Mouse (Mus musculus): ENCODE measurements around the gene Dlg2. TPM values are rescaled to one million over a fixed set of nuclear protein-coding genes. Genes with fewer than 3 reads are reported as not detected.
A peak's percentile ranks its signal among the peaks of the same experiment; 100 is the strongest.

Gene Dlg2
- polyA plus RNA-seq, 1 experiment from 2014 or later = 15.5 TPM

DNA sequence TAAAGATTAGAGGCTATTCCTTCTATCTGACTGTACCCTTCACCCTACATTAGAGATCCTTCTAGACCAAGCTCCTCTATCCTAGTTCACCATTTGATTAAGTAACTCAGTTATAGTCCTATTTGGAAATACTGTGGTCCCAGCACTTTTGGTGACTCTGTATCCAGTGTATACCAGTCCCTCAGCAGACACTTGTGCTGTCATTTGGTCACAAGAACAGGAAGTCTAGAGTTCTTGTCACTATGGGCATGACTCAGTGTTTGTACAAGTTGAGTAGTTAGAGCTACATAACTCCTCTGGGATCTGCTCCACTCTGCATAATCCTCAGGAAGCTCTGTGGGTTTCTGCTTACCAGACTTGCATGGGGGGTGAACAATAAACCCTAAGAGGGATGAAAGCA lies 1965.1 kb downstream of the Dlg2 start:
- Histone ChIP-seq H3K27ac (no peak overlapping the region), H3K9ac (no peak overlapping the region), H3K27me3 (no peaks in the 10 kb centered on the region), H3K4me3 (no peak overlapping the region), H3K36me3 (no peaks in the 10 kb centered on the region), H3K4me1 (no peaks in the 10 kb centered on the region), H3K4me2 (no peak overlapping the region), H3K9me3 (no peaks in the 10 kb centered on the region)
- no peak for ATAC-seq (ENCODE audit: insufficient number of reproducible peaks, insufficient read depth, low FRiP score, low TSS enrichment, low read depth)

GRCm38 (mm10) chr7:92442082-92442481 lies 1965.6 kb downstream of the Dlg2 start:
- Histone ChIP-seq H3K36me3 (no peaks in the 10 kb centered on the region), H3K9me3 (no peaks in the 10 kb centered on the region), H3K4me2 (no peak overlapping the region), H3K4me3 (no peak overlapping the region), H3K4me1 (no peaks in the 10 kb centered on the region), H3K9ac (no peak overlapping the region), H3K27me3 (no peaks in the 10 kb centered on the region), H3K27ac (no peak overlapping the region)
- WGBS = 81% methylated on average over 4 of the region's 4 CpGs
- no peak for ATAC-seq (ENCODE audit: insufficient number of reproducible peaks, insufficient read depth, low FRiP score, low TSS enrichment, low read depth)

- Histone ChIP-seq H3K4me2 (no peak overlapping the region), H3K4me3 (no peak overlapping the region), H3K4me1 (peaks cover 14% of the 10 kb centered on the region), H3K9ac (no peak overlapping the region), H3K9me3 (no peaks in the 10 kb centered on the region), H3K36me3 (no peaks in the 10 kb centered on the region), H3K27me3 (no peaks in the 10 kb centered on the region), H3K27ac (peak overlapping the region; percentile 12; the same call in 1 of the 2 replicates)
- WGBS = 66% methylated on average over 6 of the region's 6 CpGs
- ATAC-seq (ENCODE audit: insufficient number of reproducible peaks, insufficient read depth, low FRiP score, low TSS enrichment, low read depth) = no peak
Measured at GRCm38 (mm10) chr7:92447938-92448337, 1971.5 kb downstream of the Dlg2 start.

DNA sequence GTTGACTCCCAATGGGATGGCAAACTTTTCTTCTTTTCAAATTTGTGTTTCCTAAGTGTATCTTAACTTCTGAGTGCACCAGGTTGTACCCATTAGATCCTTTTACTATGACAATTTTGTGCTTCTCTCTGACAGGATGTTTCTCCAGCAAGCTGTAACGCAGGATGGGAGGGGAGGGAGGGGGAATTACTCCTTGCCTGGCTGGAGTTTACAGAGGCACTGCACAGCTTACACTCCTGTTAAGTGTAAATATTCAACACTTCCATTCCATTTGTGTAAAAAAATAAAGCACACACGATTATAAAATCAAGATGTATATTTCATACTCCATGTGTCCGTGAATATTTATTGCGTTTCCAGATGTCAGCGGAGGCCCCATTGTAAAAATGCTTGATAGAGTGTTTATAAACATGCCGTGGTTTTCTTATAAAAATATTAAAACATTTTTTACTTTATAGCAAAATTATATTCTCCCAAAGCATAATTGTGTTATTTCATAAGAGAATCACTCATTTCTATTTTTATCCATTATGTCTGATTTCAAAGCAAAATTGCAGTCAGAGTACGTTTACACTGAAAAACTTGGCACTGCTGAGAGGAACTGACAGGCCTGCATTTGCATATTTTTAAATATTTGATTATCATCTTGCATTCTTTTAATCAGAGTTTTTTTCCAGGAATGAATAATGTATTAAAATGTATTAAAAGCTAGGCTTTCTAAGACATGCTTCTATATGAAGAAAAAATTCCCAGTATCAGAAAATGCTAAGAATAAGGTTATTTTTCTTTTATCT lies 1972.5 kb downstream of the Dlg2 start:
- WGBS = 48% methylated on average over 7 of the region's 7 CpGs
- H3K9ac ChIP-seq = no peak overlapping the region
- H3K27me3 ChIP-seq = no peaks in the 10 kb centered on the region
- H3K9me3 ChIP-seq = no peaks in the 10 kb centered on the region
- ATAC-seq (ENCODE audit: insufficient number of reproducible peaks, insufficient read depth, low FRiP score, low TSS enrichment, low read depth) = no peak
- no peak overlapping the region for H3K4me2 ChIP-seq
- H3K4me1 ChIP-seq = peaks cover 14% of the 10 kb centered on the region
- H3K4me3 ChIP-seq = no peak overlapping the region
- H3K27ac ChIP-seq = peak overlapping the region; percentile 40; the same call in 1 of the 2 replicates
- no peaks in the 10 kb centered on the region for H3K36me3 ChIP-seq

DNA sequence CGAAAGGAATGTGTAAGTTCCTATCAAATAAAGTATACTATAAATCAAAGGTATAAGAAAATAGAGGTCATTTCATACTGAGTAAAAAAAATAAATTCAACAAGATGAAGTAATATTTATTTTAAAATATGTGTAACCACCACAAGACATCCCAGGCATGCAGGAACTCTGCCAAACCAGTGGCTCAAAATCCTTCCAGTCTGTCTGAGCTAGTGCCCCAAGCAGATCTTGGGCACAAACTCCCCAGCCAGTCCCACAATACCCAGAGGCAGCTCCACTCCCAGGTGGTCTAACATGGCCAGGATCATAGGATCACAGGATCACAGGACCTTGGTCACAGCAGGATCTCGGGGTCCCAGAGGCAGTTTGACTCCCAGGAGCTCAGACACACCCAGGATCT lies 1977.7 kb downstream of the Dlg2 start:
- ATAC-seq (ENCODE audit: insufficient number of reproducible peaks, insufficient read depth, low FRiP score, low TSS enrichment, low read depth) = no peak
- Histone ChIP-seq H3K36me3 (no peaks in the 10 kb centered on the region), H3K27me3 (no peaks in the 10 kb centered on the region), H3K9me3 (no peaks in the 10 kb centered on the region), H3K4me2 (no peak overlapping the region), H3K4me3 (no peak overlapping the region), H3K9ac (no peak overlapping the region), H3K4me1 (peaks cover 18% of the 10 kb centered on the region), H3K27ac (no peak overlapping the region)
- 70% methylated on average over 2 of the region's 2 CpGs for WGBS

DNA sequence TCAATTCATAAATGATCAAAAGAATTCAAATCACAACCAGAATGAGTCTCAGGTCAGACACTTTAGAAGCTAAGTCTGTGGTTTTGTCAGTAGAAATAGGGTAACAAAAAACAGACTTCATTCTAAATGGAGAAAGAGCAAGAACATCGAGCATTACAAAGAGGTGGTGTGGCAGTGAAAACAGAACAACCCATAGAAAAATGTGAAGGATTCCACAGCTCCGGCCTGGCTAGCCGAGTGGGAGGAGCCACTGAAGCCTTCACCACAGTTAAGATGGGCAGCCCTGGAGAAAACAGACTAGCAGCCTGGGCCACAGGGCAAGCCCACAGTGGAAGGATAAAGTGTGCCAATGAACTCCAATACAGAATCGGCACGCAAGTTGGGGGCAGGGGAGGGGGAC lies 1979.5 kb downstream of the Dlg2 start:
- Histone ChIP-seq H3K36me3 (no peaks in the 10 kb centered on the region), H3K27ac (peak overlapping the region; percentile 14; the same call in 1 of the 2 replicates), H3K9me3 (no peaks in the 10 kb centered on the region), H3K27me3 (no peaks in the 10 kb centered on the region), H3K4me2 (no peak overlapping the region), H3K4me1 (peaks cover 18% of the 10 kb centered on the region), H3K4me3 (no peak overlapping the region), H3K9ac (no peak overlapping the region)
- ATAC-seq (ENCODE audit: insufficient number of reproducible peaks, insufficient read depth, low FRiP score, low TSS enrichment, low read depth) = no peak
- 33% methylated on average over 5 of the region's 5 CpGs for WGBS

GRCm38 (mm10) chr7:92457791-92458190 lies 1981.3 kb downstream of the Dlg2 start:
- Histone ChIP-seq H3K27me3 (no peaks in the 10 kb centered on the region), H3K4me1 (peaks cover 18% of the 10 kb centered on the region), H3K36me3 (no peaks in the 10 kb centered on the region), H3K4me2 (no peak overlapping the region), H3K9ac (no peak overlapping the region), H3K27ac (peak overlapping the region; percentile 16; the same call in 1 of the 2 replicates), H3K4me3 (no peak overlapping the region), H3K9me3 (no peaks in the 10 kb centered on the region)
- WGBS = 29% methylated on average over 4 of the region's 4 CpGs
- no peak for ATAC-seq (ENCODE audit: insufficient number of reproducible peaks, insufficient read depth, low FRiP score, low TSS enrichment, low read depth)

DNA sequence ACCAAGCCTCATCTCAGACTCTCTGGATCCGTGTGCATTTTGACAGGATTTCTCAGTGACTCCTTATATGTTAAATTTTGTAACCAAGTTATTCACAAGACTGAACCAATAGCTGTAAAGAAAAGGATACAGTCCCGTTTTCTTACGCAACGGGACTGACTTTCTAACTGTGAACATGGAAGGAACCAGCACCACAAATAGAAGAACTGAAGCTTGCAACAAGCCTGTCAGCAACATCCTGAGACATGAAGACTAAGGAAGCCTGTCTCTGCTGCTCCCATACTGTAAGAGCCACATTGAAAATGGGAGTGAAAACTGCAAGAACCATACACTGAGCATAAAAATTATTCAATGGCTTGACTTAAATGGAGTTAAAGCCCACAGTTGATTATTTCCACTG lies 1981.8 kb downstream of the Dlg2 start:
- no peak for ATAC-seq (ENCODE audit: insufficient number of reproducible peaks, insufficient read depth, low FRiP score, low TSS enrichment, low read depth)
- H3K9me3 ChIP-seq = no peaks in the 10 kb centered on the region
- no peak overlapping the region for H3K27ac ChIP-seq
- no peak overlapping the region for H3K9ac ChIP-seq
- H3K4me1 ChIP-seq = peaks cover 18% of the 10 kb centered on the region
- no peaks in the 10 kb centered on the region for H3K27me3 ChIP-seq
- H3K4me2 ChIP-seq = no peak overlapping the region
- H3K36me3 ChIP-seq = no peaks in the 10 kb centered on the region
- H3K4me3 ChIP-seq = no peak overlapping the region
- 84% methylated on average over 4 of the region's 4 CpGs for WGBS

DNA sequence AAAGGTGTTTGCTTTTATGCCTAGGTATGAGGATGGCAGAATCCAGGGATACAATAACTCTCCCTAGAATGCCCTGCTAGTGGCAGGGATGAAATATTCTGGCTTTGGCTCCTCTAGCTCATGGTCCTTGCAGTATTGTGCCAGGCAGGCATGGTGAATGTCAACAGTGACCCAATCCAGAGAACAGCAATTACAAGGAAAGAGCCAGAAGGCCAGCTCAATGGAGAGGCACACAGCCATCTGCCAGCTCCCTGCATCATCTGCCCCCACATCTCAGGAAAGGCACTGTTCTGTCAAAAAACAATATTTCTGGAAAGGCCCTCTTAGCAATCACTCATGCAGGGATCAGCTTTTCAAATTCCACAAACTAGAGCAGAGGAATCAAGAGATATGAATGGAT lies 1984.1 kb downstream of the Dlg2 start:
- Histone ChIP-seq H3K27me3 (no peaks in the 10 kb centered on the region), H3K36me3 (no peaks in the 10 kb centered on the region), H3K4me1 (peaks cover 21% of the 10 kb centered on the region), H3K9me3 (no peaks in the 10 kb centered on the region), H3K4me2 (no peak overlapping the region), H3K4me3 (no peak overlapping the region), H3K9ac (no peak overlapping the region), H3K27ac (no peak overlapping the region)
- no peak for ATAC-seq (ENCODE audit: insufficient number of reproducible peaks, insufficient read depth, low FRiP score, low TSS enrichment, low read depth)

- Histone ChIP-seq H3K4me3 (no peak overlapping the region), H3K4me1 (peaks cover 17% of the 10 kb centered on the region), H3K36me3 (no peaks in the 10 kb centered on the region), H3K9ac (no peak overlapping the region), H3K27ac (no peak overlapping the region), H3K9me3 (no peaks in the 10 kb centered on the region), H3K4me2 (no peak overlapping the region), H3K27me3 (no peaks in the 10 kb centered on the region)
- no peak for ATAC-seq (ENCODE audit: insufficient number of reproducible peaks, insufficient read depth, low FRiP score, low TSS enrichment, low read depth)
- WGBS = 69% methylated on average over 3 of the region's 3 CpGs
Measured at GRCm38 (mm10) chr7:92461256-92461655, 1984.8 kb downstream of the Dlg2 start.

- no peaks in the 10 kb centered on the region for H3K9me3 ChIP-seq
- peaks cover 5% of the 10 kb centered on the region; the same call in 1 of the 2 replicates for H3K4me1 ChIP-seq
- no peak for ATAC-seq (ENCODE audit: insufficient number of reproducible peaks, insufficient read depth, low FRiP score, low TSS enrichment, low read depth)
- H3K4me2 ChIP-seq = no peak overlapping the region
- peak overlapping the region; percentile 9; the same call in 1 of the 2 replicates for H3K27ac ChIP-seq
- no peaks in the 10 kb centered on the region for H3K36me3 ChIP-seq
- H3K9ac ChIP-seq = no peak overlapping the region
- no peak overlapping the region for H3K4me3 ChIP-seq
- no peaks in the 10 kb centered on the region for H3K27me3 ChIP-seq
- 71% methylated on average over 2 of the region's 2 CpGs for WGBS
Measured at GRCm38 (mm10) chr7:92463080-92463877, 1986.8 kb downstream of the Dlg2 start.

- WGBS = 30% methylated on average over 2 of the region's 2 CpGs
- H3K27ac ChIP-seq = peak overlapping the region; percentile 62; the same call in 1 of the 2 replicates
- H3K27me3 ChIP-seq = no peaks in the 10 kb centered on the region
- peaks cover 5% of the 10 kb centered on the region; the same call in 1 of the 2 replicates for H3K4me1 ChIP-seq
- ATAC-seq (ENCODE audit: insufficient number of reproducible peaks, insufficient read depth, low FRiP score, low TSS enrichment, low read depth) = no peak
- H3K9ac ChIP-seq = no peak overlapping the region
- H3K9me3 ChIP-seq = no peaks in the 10 kb centered on the region
- no peak overlapping the region for H3K4me2 ChIP-seq
- H3K36me3 ChIP-seq = no peaks in the 10 kb centered on the region
- H3K4me3 ChIP-seq = no peak overlapping the region
Measured at GRCm38 (mm10) chr7:92464290-92464689, 1987.8 kb downstream of the Dlg2 start.

All from embryonic facial prominence, embryonic 13.5 days (tissue).